Mouse (Mus musculus): ENCODE measurements at regions not wholly inside any gene's neighbourhood (a gene's known extent, or its start where the extent isn't known, plus 50 kb on each side); places are given as distances from the start of the nearest gene placed in this dataset.

- no peak for TF ChIP-seq CTCF (conservative IDR thresholded peaks at IDR 0.05; ENCODE audit: low read length)
- TF ChIP-seq NANOG (IDR thresholded peaks at IDR 0.05; ENCODE audit: borderline replicate concordance, low read length), result no peak
Measured at GRCm38 (mm10) chr3:52187401-52187801, 80.7 kb upstream of the Foxo1 start.

Data from E14TG2a.4 (cell line).